Mouse (Mus musculus) brain, embryonic 14.5 days (tissue): Measurements from ENCODE around the gene Slc38a4.

Experiments used
- CTCF ChIP-seq: fragments of 200-500 bp; IDR thresholded peaks from 2 replicates; pipeline ENCODE4 v1.5.1; 2012; ENCODE audit warnings: inconsistent platforms, mild to moderate bottlenecking, moderate library complexity, borderline replicate concordance; ENCODE audit not compliant: insufficient read depth, insufficient read length; ENCODE audit errors: extremely low read depth
- POLR2A ChIP-seq: fragments of 200-500 bp; IDR thresholded peaks from 2 replicates; pipeline ENCODE4 v1.6.1; 2012; ENCODE audit warnings: mild to moderate bottlenecking, inconsistent platforms, borderline replicate concordance; ENCODE audit not compliant: poor library complexity, insufficient read depth, insufficient read length, severe bottlenecking; ENCODE audit errors: extremely low read depth

DNA sequence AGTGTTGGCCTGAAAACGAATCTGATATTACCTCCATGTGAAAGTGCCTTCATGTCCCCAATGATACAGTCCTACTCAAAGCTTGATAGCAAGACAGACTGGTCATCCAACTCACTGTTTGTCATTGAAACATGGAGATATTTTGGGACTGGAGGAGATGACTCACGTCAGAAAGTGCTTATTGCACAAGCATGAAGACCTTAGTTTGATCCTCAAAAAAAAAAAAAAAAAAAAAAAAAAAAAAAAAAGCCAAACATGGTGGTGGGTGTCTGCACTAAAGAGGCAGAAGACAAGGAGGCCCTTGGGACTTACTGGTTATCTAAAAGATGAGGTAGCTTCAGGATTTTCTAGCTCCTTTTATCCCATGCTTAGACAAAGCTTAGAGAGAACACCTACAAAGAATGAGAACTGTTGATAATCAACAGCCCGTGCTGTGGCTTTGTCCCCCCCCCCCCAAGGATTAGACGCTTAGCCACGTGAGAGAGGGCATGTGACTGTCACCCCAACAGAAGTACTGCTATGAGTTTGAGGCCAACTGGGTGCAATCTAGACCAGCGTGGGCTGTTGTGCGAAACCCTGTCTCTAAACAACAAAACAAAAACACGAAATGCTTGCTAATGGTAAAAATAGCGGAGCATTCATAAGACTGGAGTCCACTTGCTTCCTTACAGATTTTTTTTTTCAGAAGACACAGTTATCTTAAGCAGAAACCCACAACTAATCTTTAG is 26.5 kb downstream of the Slc38a4 start:
- no peak for TF ChIP-seq CTCF
- no peak for TF ChIP-seq POLR2A
